Mouse (Mus musculus) midbrain, embryonic 10.5 days (tissue): Measurements from ENCODE around the gene Lima1. TPM values are rescaled to one million over a fixed set of nuclear protein-coding genes. Genes with fewer than 3 reads are reported as not detected.
"Not testable (repeated sequence)": the region's sequence is repeated elsewhere in the genome, so short reads cannot be mapped to it uniquely, and the experiment has no call there.

Experiments
- DNase-seq: peaks from one replicate; pipeline ENCODE4 v3.0.0-alpha.2; 2017; ENCODE audit warnings: low spot score
- H3K27ac ChIP-seq: fragments of 300-500 bp; sonication (generic); replicated peaks from 2 replicates; pipeline ENCODE4 v1.5.1; 2016; ENCODE audit warnings: mild to moderate bottlenecking
- H3K27me3 ChIP-seq: fragments of 300-500 bp; sonication (generic); 2 replicates; pipeline ENCODE4 v1.6.1; 2016; ENCODE audit warnings: low read depth, mild to moderate bottlenecking; ENCODE audit not compliant: poor library complexity, severe bottlenecking
- H3K36me3 ChIP-seq: fragments of 300-500 bp; sonication (generic); 2 replicates; pipeline ENCODE4 v1.6.1; 2016; ENCODE audit warnings: mild to moderate bottlenecking, moderate library complexity
- H3K4me1 ChIP-seq: fragments of 300-500 bp; sonication (generic); 2 replicates; pipeline ENCODE4 v1.6.1; 2016
- H3K4me3 ChIP-seq: fragments of 300-500 bp; sonication (generic); 2 replicates; pipeline ENCODE4 v1.5.1; 2016; ENCODE audit warnings: mild to moderate bottlenecking, moderate library complexity
- H3K9me3 ChIP-seq: fragments of 300-500 bp; sonication (generic); replicated peaks from 2 replicates; pipeline ENCODE4 v1.6.1; 2016; ENCODE audit warnings: mild to moderate bottlenecking
- WGBS: fragments of 180-500 bp; shearing (Covaris S2); methylation state at CpG from one replicate; pipeline ENCODE4 v1.1.7; 2016; 5-methylcytosine and 5-hydroxymethylcytosine counted together
- polyA plus RNA-seq: library from polyadenylated mRNA; unstranded; fragments of >200 nt; fragmentation: Nextera tagmentation; extraction: Ambion mirVana; gene quantifications from 2 replicates; pipeline ENCODE4 v1.2.1, GENCODE M21; 2016

The Lima1 gene
- polyA plus RNA-seq, 1 experiment from 2014 or later = 23.4 TPM

DNA sequence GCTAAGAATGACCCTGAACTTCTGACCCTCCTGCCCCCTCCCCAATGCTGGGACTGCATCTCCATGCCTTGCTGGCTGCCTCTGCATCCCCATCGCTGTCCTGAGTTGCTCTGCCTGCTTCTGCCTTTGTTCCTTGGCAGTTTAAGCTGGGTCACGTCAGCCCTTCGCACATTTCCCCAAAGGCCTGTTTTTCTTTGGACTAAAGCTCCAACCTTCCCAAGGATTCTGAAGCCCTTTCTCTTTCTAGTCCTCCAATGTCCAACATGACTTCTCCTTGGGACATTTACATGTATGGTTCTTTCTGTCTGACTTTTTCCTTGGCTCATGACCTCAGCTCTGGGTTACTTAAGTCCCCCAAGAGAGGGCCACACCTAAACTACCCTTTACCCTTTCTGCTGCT, 50.0 kb downstream of the Lima1 start:
- H3K27ac ChIP-seq = no peak overlapping the region
- no peak for DNase-seq
- no peaks in the 10 kb centered on the region for H3K27me3 ChIP-seq
- peaks cover 16% of the 10 kb centered on the region for H3K4me1 ChIP-seq
- WGBS = 87% methylated on average over 3 of the region's 3 CpGs
- H3K4me3 ChIP-seq = no peak overlapping the region
- H3K9me3 ChIP-seq = no peaks in the 10 kb centered on the region
- no peaks in the 10 kb centered on the region for H3K36me3 ChIP-seq

DNA sequence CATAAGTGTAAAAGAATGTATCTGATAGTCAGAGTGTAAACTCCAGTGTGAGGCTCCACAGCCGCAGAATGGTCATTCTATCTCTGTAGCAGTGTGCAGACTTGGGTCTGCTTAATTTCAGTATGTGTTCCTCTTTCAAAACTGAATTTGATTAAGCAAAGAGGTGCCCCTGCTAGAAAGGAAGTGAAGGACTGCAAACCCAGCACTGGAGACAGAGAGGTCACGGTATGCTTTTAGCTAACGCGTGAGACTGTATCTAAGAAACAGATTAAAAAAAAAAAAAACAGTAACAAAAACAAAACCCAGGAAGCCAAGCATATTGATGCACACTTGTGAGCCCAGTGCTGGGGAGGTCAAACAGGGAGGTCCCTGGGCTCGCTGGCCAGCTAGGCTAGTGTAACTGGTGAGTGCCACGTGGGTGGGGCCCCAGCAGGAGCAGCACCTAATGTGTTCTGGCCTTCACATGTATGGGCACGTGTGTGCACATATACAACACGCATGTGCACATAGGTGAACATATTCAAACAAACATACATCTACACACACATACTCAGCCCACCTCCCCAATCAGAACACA, 51.8 kb downstream of the Lima1 start:
- H3K9me3 ChIP-seq = no peaks in the 10 kb centered on the region
- no peak overlapping the region for H3K4me3 ChIP-seq
- peaks cover 32% of the 10 kb centered on the region for H3K4me1 ChIP-seq
- H3K27ac ChIP-seq = no peak overlapping the region; the same call in 1 of the 2 replicates
- WGBS = 80% methylated on average over 8 of the region's 8 CpGs
- no peaks in the 10 kb centered on the region for H3K27me3 ChIP-seq
- DNase-seq = no peak
- no peaks in the 10 kb centered on the region for H3K36me3 ChIP-seq

DNA sequence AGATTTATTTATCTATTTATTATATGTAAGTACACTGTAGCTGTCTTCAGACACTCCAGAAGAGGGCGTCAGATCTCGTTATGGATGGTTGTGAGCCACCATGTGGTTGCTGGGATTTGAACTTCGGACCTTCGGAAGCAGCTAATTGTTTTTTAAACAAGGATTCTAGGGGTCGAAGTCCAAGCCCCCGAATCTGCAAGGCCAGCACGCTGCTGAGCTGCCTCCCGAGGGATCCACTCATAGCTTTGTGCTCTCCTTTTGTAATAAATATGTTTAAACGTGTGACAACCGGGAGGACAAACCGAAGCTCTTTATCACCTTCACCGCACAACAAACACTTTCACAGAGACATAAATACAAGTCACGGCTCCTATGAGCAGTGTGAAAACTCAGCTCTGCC, 52.8 kb downstream of the Lima1 start:
- not testable (repeated sequence) for DNase-seq, H3K27me3 ChIP-seq, H3K4me3 ChIP-seq, H3K27ac ChIP-seq, H3K9me3 ChIP-seq, H3K36me3 ChIP-seq
- H3K4me1 ChIP-seq = peaks cover 41% of the 10 kb centered on the region
- WGBS = 87% methylated on average over 13 of the region's 13 CpGs

DNA sequence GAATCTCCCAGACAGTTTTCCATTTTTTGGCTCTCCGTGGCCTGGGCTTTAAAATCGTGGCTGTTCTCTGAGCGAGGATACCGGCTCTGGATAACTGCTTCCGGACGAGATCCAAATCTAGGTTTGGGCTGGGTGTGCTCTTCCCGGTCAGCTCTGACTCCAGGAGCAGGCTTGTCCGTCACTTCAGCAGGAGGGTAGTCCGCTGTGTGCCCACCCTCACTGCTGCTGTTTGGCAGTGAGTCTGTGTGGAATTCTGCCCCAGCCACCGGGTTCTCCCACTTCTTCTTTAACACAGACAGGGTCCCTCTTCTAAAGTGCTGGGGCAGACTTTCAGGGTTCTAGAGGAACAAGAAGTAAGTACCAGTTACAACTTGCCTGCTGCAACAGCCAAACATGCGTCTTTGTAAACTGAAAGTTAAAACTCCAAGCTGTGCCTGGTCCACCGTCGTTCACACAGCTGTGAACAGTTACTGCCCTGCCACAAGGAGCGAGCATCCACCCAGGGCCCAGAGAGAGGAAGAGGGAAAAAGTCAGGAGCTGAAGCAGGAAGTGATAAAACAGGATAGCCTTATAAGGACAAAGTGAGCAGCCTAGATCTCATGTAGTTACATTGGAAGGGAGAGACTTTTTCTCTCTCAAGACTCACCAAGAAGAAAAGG, 55.5 kb downstream of the Lima1 start:
- no peak for DNase-seq
- H3K4me1 ChIP-seq = peaks cover 40% of the 10 kb centered on the region
- no peaks in the 10 kb centered on the region for H3K27me3 ChIP-seq
- H3K9me3 ChIP-seq = 0 out of 2 replicates have a peak, but pooled peaks cover 3% of the 10 kb centered on the region
- H3K27ac ChIP-seq = peak overlapping the region; percentile 78
- WGBS = 66% methylated on average over 14 of the region's 14 CpGs
- H3K4me3 ChIP-seq = peak overlapping the region; percentile 31
- 0 out of 2 replicates have a peak, but pooled peaks cover 7% of the 10 kb centered on the region for H3K36me3 ChIP-seq

DNA sequence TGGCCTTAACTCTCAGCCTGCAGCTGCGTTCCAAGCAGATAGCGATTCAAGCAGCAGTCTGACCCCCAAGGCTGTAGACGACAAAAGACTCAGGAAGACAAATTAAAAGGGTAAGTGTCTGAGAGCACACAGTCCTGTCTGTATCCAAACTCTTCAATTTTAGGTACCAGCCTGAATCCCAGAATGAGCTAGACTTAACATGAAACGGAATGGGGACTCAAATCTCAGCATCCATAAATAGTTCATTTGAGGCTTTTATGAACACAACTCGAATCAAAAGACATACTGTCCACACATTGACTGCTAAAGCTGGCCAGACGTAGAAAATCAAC, 56.2 kb downstream of the Lima1 start:
- no peak for DNase-seq
- Histone ChIP-seq H3K4me3 (peak overlapping the region; percentile 31), H3K4me1 (peaks cover 40% of the 10 kb centered on the region), H3K27me3 (no peaks in the 10 kb centered on the region), H3K36me3 (0 out of 2 replicates have a peak, but pooled peaks cover 7% of the 10 kb centered on the region), H3K9me3 (0 out of 2 replicates have a peak, but pooled peaks cover 3% of the 10 kb centered on the region), H3K27ac (peak overlapping the region; percentile 78)
- 36% methylated on average over 6 of the region's 6 CpGs for WGBS

DNA sequence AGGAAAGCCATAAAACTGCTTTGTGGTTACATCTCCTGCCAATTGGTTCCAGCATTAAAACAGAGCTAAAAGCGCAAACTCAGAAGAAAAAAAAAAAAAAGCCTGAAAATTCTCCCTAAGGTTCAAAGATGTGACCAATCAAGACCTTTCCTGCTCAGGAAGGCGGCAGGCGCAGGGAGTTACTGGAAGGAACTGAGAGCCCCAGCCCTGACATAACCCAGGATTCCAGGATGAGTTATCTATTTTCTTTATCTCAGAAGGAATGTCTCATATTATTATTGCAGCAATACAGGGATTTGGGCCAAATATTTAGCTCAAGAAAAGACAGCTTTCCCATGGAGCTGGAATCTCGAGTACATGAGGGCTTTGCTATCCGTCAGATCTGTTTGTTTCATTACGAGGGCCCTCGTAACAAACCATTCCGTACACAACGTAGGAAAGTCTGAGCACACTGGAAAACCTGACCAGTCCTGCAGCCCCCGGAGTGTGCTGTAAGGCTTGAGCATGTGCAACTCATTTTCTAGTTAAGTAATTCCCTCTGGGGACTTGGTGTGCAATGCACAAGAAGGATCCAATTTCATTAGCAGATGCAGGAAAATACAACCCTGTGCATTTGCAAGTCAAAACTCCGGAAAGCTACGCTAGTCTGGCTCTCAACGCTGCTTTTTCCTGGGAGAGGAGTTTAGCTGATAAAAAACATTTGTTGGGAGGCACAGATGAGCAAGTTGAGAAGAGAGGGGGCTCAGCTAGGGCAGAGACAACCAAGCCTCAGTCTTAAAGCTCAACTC, 56.7 kb downstream of the Lima1 start:
- DNase-seq = peak; percentile 44
- peak overlapping the region; percentile 31 for H3K4me3 ChIP-seq
- 0 out of 2 replicates have a peak, but pooled peaks cover 7% of the 10 kb centered on the region for H3K36me3 ChIP-seq
- peaks cover 40% of the 10 kb centered on the region for H3K4me1 ChIP-seq
- 34% methylated on average over 13 of the region's 13 CpGs for WGBS
- H3K27me3 ChIP-seq = no peaks in the 10 kb centered on the region
- peak overlapping the region; percentile 78 for H3K27ac ChIP-seq
- H3K9me3 ChIP-seq = 0 out of 2 replicates have a peak, but pooled peaks cover 3% of the 10 kb centered on the region

DNA sequence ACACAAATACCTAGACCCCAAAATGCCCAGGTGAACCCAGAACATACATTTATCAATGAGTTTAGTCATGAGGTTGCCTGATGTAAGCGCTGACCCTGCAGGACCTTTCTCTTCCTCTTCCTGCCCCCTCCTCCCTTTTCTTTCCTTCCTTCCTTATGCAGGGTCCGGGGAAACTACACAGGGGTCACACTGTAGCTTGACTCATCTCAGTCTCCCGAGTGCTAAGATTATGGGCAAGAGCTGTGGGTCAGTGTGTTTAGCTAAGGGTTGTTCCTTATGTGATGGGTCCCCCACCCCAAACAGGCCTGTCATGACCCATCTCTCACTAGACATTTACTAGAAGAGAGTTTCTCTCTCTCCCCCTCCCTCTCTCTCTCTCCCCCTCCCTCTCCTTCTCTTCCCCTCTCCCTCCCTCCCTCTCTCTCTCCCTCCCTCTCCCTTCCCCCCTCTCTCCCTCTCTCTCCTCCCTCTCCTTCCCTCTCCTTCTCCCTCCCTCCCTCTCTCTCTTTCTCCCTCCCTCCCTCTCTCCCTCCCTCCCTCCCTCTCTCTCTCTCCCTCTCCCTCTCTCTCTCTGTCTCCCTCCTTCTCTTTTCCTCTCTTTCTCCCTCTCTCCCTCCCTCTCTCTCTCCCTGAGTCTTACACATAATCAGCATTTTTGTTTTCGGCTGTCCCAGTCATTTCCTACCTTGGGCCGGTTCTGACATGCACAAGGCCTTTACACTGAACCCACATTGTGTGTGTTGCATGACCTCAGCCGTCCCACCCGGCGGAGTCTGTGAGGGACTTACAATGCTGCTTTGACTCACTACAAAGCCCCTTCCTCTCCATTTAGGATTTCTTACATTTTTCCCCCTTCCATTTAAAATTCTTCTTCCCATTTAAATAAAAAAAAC, 57.7 kb downstream of the Lima1 start:
- DNase-seq = no peak
- Histone ChIP-seq H3K27me3 (no peaks in the 10 kb centered on the region), H3K4me3 (peak overlapping the region; percentile 34), H3K36me3 (0 out of 2 replicates have a peak, but pooled peaks cover 7% of the 10 kb centered on the region), H3K4me1 (peaks cover 40% of the 10 kb centered on the region), H3K9me3 (0 out of 2 replicates have a peak, but pooled peaks cover 3% of the 10 kb centered on the region), H3K27ac (peak overlapping the region; percentile 78)
- 37% methylated on average over 8 of the region's 8 CpGs for WGBS

DNA sequence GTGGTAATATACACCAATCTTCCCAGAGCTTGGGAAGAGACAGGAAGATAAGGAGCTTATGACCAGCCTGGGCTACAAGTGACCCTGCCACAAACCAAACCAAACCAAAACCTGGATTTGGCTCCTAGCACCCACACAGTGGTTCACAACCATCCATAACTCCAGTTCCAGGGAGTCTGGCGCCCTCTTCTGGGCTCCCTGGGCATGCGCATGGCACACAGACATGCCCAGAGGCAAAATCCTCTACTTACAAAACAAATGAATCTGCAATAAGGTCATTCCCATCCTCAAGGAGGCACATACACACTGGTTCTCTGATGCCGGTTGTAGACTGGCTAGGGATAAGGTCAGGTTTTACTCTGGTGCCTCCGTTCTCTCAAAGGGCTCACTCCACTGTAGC, 59.3 kb downstream of the Lima1 start:
- 90% methylated on average over 4 of the region's 4 CpGs for whole genome bisulfite sequencing
- Histone ChIP-seq H3K9me3 (0 out of 2 replicates have a peak, but pooled peaks cover 3% of the 10 kb centered on the region), H3K4me1 (peaks cover 37% of the 10 kb centered on the region), H3K36me3 (0 out of 2 replicates have a peak, but pooled peaks cover 7% of the 10 kb centered on the region), H3K4me3 (no peak overlapping the region), H3K27ac (no peak overlapping the region), H3K27me3 (no peaks in the 10 kb centered on the region)
- no peak for DNase-seq

DNA sequence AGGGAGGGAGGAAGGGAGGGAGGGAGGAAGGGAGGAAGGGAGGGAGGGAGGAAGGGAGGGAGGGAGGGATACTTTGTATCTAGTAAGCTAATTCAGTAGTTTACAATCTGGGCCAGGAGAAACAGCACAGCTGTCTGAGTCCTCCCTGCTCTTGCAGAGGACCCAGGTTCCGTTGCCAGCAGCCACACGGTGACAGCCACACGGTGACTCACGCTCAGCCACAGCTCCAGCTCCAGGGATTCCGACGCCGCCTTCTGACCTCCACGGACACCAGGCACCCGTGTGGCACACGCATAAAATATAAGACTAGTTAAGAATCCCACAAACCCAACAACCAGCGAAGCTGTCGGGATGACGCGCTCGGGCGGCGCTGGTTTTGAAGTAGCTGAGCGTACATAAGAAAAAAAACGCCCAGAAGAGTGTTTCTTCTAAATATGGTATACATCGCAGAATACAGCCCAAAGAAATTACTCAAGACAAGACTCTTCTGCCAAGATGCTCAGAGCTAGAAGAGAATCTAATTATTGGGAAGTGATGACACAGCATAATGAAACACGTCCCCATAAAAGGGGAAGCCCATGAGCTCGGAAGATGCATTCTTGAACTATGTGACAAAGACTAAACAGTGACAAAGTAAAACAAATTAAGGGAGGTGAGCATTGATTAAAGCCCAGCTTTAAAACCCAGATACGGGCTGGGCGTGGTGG, 60.5 kb downstream of the Lima1 start:
- 0 out of 2 replicates have a peak, but pooled peaks cover 7% of the 10 kb centered on the region for H3K36me3 ChIP-seq
- no peak for DNase-seq
- no peak overlapping the region for H3K4me3 ChIP-seq
- 0 out of 2 replicates have a peak, but pooled peaks cover 3% of the 10 kb centered on the region for H3K9me3 ChIP-seq
- no peak overlapping the region for H3K27ac ChIP-seq
- H3K4me1 ChIP-seq = peaks cover 29% of the 10 kb centered on the region
- WGBS = 97% methylated on average over 24 of the region's 24 CpGs
- no peaks in the 10 kb centered on the region for H3K27me3 ChIP-seq

DNA sequence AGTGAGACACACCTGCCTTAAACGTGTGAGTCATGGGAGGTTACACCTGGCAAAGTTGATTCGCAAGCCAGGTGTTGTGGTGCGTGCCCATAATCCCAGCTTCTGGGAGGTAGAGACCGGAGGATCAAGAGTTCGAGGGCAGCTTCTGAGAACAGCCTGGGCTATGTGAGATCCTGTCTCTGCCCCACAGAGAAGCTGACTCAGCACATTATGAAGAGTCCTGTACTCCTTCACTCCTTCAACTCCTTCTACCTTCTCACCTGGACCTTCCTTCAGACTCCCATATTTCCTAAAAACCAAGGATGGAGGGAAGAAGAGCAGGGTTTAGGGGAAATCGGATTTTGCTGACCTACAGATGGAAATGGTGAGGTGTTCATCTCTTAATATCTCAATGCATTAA, 61.6 kb downstream of the Lima1 start:
- no peak overlapping the region for H3K27ac ChIP-seq
- 0 out of 2 replicates have a peak, but pooled peaks cover 3% of the 10 kb centered on the region for H3K9me3 ChIP-seq
- 92% methylated on average over 6 of the region's 6 CpGs for WGBS
- peaks cover 5% of the 10 kb centered on the region; the same call in 1 of the 2 replicates for H3K27me3 ChIP-seq
- no peak for DNase-seq
- no peak overlapping the region for H3K4me3 ChIP-seq
- H3K36me3 ChIP-seq = 0 out of 2 replicates have a peak, but pooled peaks cover 7% of the 10 kb centered on the region
- peaks cover 18% of the 10 kb centered on the region for H3K4me1 ChIP-seq

DNA sequence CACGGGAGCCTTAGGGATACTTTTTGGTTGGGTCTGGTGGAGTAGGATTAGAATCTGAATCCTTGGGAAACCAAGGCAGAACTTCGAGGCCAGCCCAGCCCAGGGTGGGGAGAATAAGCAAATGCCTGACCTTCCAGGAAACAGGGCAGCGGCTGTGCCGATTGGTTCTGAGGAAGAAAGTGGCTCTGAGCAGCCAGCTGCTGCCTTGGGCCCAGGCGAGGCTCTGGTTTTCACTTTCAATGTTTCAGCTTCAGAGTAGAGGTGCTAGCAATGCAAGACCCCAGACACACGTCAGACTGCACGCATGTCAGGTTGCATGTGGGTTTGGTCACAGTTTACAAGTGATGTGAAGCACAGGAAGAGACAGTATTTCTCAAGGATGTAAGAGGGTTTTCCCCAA, 63.2 kb downstream of the Lima1 start:
- Histone ChIP-seq H3K27me3 (peaks cover 5% of the 10 kb centered on the region; the same call in 1 of the 2 replicates), H3K27ac (no peak overlapping the region), H3K36me3 (0 out of 2 replicates have a peak, but pooled peaks cover 7% of the 10 kb centered on the region), H3K4me3 (no peak overlapping the region), H3K9me3 (0 out of 2 replicates have a peak, but pooled peaks cover 3% of the 10 kb centered on the region), H3K4me1 (peaks cover 17% of the 10 kb centered on the region)
- DNase-seq = no peak
- WGBS = 81% methylated on average over 7 of the region's 7 CpGs
